14 mouse cellular contexts compared by ENCODE assay signal in the genomic region with DNA sequence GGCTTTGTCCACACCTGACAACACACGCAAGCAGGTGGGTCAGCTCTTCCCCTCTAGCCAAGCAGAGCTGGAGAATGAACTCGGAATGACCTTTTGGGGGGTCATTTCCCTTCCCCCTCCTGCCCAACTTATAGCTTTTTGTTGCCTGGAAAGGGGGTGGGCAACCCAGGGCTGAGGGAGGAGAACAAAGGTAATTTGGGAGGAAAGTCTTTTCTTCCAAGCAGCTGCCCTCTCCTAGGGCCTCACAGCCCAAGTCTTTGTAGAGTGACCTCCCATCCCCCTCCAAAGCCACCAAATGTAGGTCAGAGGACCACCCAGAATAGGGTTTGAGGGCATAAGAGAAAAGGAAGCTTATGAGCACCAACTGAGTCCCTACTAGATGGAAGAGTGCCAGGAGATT. TPM values are rescaled to one million over a fixed set of nuclear protein-coding genes. Genes with fewer than 3 reads are reported as not detected.
DNase-seq lines count a peak whose midpoint lies in the region; ATAC-seq lines count a peak whose summit lies in the region.
"Had no signal": no experiment of that assay in that cellular context is flagged by ENCODE, and none has a peak within 500 bp of the region (broad histone marks: within the 10 kb centered on the region; RNA-seq: fewer than 3 reads in every experiment).

No protein-coding gene starts in this region.

- H3K4me3 ChIP-seq in heart, embryonic 10.5 days: no peak overlapping the region
- H3K4me3 ChIP-seq in midbrain, embryonic 10.5 days: peak overlapping the region; percentile 45
- H3K4me3 ChIP-seq in midbrain, embryonic 15.5 days: no peak overlapping the region
- H3K4me3 ChIP-seq in embryonic facial prominence, embryonic 14.5 days (ENCODE audit: low read depth, low read length): no peak overlapping the region
- no peak overlapping the region for H3K4me3 ChIP-seq in stomach, embryonic 14.5 days (ENCODE audit: low read depth, low read length)
- H3K4me3 ChIP-seq: heart, embryonic 15.5 days had no signal

- no peak overlapping the region for H3K9ac ChIP-seq in midbrain, embryonic 15.5 days
- no peak overlapping the region; the same call in 1 of the 2 replicates for H3K9ac ChIP-seq in embryonic facial prominence, embryonic 14.5 days (ENCODE audit: low read depth, low read length)
- H3K9ac ChIP-seq in stomach, embryonic 14.5 days (replicated peaks; ENCODE audit: low read depth, low read length): no peak overlapping the region

- H3K9me3 ChIP-seq in heart, embryonic 10.5 days: no peaks in the 10 kb centered on the region
- no peaks in the 10 kb centered on the region for H3K9me3 ChIP-seq in midbrain, embryonic 10.5 days (replicated peaks)
- no peaks in the 10 kb centered on the region for H3K9me3 ChIP-seq in midbrain, embryonic 15.5 days
- H3K9me3 ChIP-seq in embryonic facial prominence, embryonic 14.5 days (ENCODE audit: control insufficient read depth, low read length): no peaks in the 10 kb centered on the region
- no peaks in the 10 kb centered on the region for H3K9me3 ChIP-seq in stomach, embryonic 14.5 days (ENCODE audit: control insufficient read depth, low read depth, low read length)
- H3K9me3 ChIP-seq: forebrain, embryonic 15.5 days; heart, embryonic 15.5 days had no signal

- 50% methylated on average over 2 of the region's 2 CpGs for WGBS in heart, embryonic 10.5 days
- WGBS in midbrain, embryonic 10.5 days: 9% methylated on average over 2 of the region's 2 CpGs
- 39% methylated on average over 2 of the region's 2 CpGs for whole genome bisulfite sequencing in midbrain, embryonic 15.5 days
- WGBS in embryonic facial prominence, embryonic 14.5 days: 34% methylated on average over 2 of the region's 2 CpGs
- 52% methylated on average over 2 of the region's 2 CpGs for WGBS in stomach, embryonic 14.5 days

- no peak for ATAC-seq in midbrain, embryonic 15.5 days (replicated peaks)
- ATAC-seq in embryonic facial prominence, embryonic 14.5 days (ENCODE audit: low read depth): no peak
- no peak for ATAC-seq in stomach, embryonic 14.5 days (ENCODE audit: insufficient number of reproducible peaks, insufficient read depth, low FRiP score, low read depth)
- ATAC-seq: forebrain, embryonic 15.5 days had no signal

- no peak for DNase-seq in heart, embryonic 10.5 days (ENCODE audit: low spot score)
- DNase-seq in heart, adult 18-20 months: no peak
- DNase-seq in midbrain, embryonic 10.5 days (ENCODE audit: low spot score): peak; percentile 69
- DNase-seq in embryonic facial prominence, embryonic 14.5 days (ENCODE audit: low spot score): no peak
- DNase-seq in adrenal gland, postnatal 25 days: no peak
- DNase-seq in adrenal gland, adult 8-10 months: no peak
- DNase-seq: cerebellum, postnatal 25 days; gastrocnemius, postnatal 14 days; lung, postnatal 14 days; thymus, postnatal 4 days had no signal

- peaks cover 9% of the 10 kb centered on the region; the same call in 1 of the 2 replicates for H3K27me3 ChIP-seq in heart, embryonic 10.5 days (ENCODE audit: insufficient read depth, poor library complexity, severe bottlenecking)
- H3K27me3 ChIP-seq in midbrain, embryonic 10.5 days (ENCODE audit: low read depth, poor library complexity, severe bottlenecking): no peaks in the 10 kb centered on the region; the same call in 1 of the 2 replicates
- H3K27me3 ChIP-seq in midbrain, embryonic 15.5 days (replicated peaks): peaks cover 18% of the 10 kb centered on the region
- peaks cover 11% of the 10 kb centered on the region for H3K27me3 ChIP-seq in embryonic facial prominence, embryonic 14.5 days (replicated peaks; ENCODE audit: control insufficient read depth, insufficient read depth, low read length)
- H3K27me3 ChIP-seq in stomach, embryonic 14.5 days (ENCODE audit: control insufficient read depth, insufficient read depth, low read length): peaks cover 5% of the 10 kb centered on the region; the same call in 1 of the 2 replicates

- no peaks in the 10 kb centered on the region for H3K36me3 ChIP-seq in heart, embryonic 10.5 days
- H3K36me3 ChIP-seq in midbrain, embryonic 10.5 days: no peaks in the 10 kb centered on the region
- H3K36me3 ChIP-seq in midbrain, embryonic 15.5 days (replicated peaks): no peaks in the 10 kb centered on the region
- H3K36me3 ChIP-seq in embryonic facial prominence, embryonic 14.5 days (ENCODE audit: control insufficient read depth, insufficient read depth, low read length): no peaks in the 10 kb centered on the region
- no peaks in the 10 kb centered on the region for H3K36me3 ChIP-seq in stomach, embryonic 14.5 days (ENCODE audit: control insufficient read depth, insufficient read depth, low read length)
- H3K36me3 ChIP-seq: forebrain, embryonic 15.5 days; heart, embryonic 15.5 days had no signal

- H3K4me2 ChIP-seq in midbrain, embryonic 15.5 days: no peak overlapping the region
- peak overlapping the region; percentile 39; the same call in 1 of the 2 replicates for H3K4me2 ChIP-seq in embryonic facial prominence, embryonic 14.5 days (ENCODE audit: low read depth, low read length)
- no peak overlapping the region for H3K4me2 ChIP-seq in stomach, embryonic 14.5 days (replicated peaks; ENCODE audit: low read depth, low read length)

- peak overlapping the region; percentile 91 for H3K27ac ChIP-seq in heart, embryonic 10.5 days
- H3K27ac ChIP-seq in midbrain, embryonic 10.5 days (replicated peaks): peak overlapping the region; percentile 94
- no peak overlapping the region for H3K27ac ChIP-seq in midbrain, embryonic 15.5 days
- H3K27ac ChIP-seq in embryonic facial prominence, embryonic 14.5 days (replicated peaks; ENCODE audit: low read depth, low read length): peak overlapping the region; percentile 84
- H3K27ac ChIP-seq in stomach, embryonic 14.5 days (ENCODE audit: low read length): peak overlapping the region; percentile 88; the same call in 1 of the 2 replicates
- H3K27ac ChIP-seq: forebrain, embryonic 15.5 days; heart, embryonic 15.5 days had no signal

- H3K4me1 ChIP-seq in heart, embryonic 10.5 days: peaks cover 86% of the 10 kb centered on the region
- H3K4me1 ChIP-seq in midbrain, embryonic 10.5 days: peaks cover 92% of the 10 kb centered on the region
- peaks cover 23% of the 10 kb centered on the region for H3K4me1 ChIP-seq in midbrain, embryonic 15.5 days
- H3K4me1 ChIP-seq in embryonic facial prominence, embryonic 14.5 days (ENCODE audit: control insufficient read depth, insufficient read depth, low read length): peaks cover 40% of the 10 kb centered on the region
- peaks cover 18% of the 10 kb centered on the region for H3K4me1 ChIP-seq in stomach, embryonic 14.5 days (ENCODE audit: control insufficient read depth, insufficient read depth, low read length)

RNA-seq across cellular contexts. Expression of a gene that starts 34.9 kb away (rescaled TPM):
- polyA plus RNA-seq in heart, embryonic 10.5 days (2016; fragmentation: Nextera tagmentation; extraction: Ambion mirVana): 549 and 607 TPM in 2 replicates
- 10 to 100 TPM; 12.2 to 13.5 TPM for total RNA-seq in heart, adult 18-20 months (2021)
- 212 and 273 TPM in 2 replicates for polyA plus RNA-seq in midbrain, embryonic 10.5 days (2016; fragmentation: Nextera tagmentation; extraction: Ambion mirVana)
- polyA plus RNA-seq in midbrain, embryonic 15.5 days (2015; fragmentation: Nextera tagmentation; extraction: Ambion mirVana): 96.1 and 97.6 TPM in 2 replicates
- polyA plus RNA-seq in embryonic facial prominence, embryonic 14.5 days (2014; fragmentation: Nextera tagmentation; extraction: Ambion mirVana): 94.2 and 111 TPM in 2 replicates
- 120 and 139 TPM in 2 replicates for polyA plus RNA-seq in stomach, embryonic 14.5 days (2014; fragmentation: Nextera tagmentation; extraction: Ambion mirVana)
- 19.7 and 21.6 TPM in 2 replicates for total RNA-seq in adrenal gland, postnatal 25 days (2021)
- total RNA-seq in adrenal gland, adult 8-10 months (2022): 10 to 100 TPM; 22.2 to 27.9 (median 26.0) TPM
